Mouse (Mus musculus) midbrain, embryonic 13.5 days (tissue): ENCODE results near the gene Fopnl. TPM values are rescaled to one million over a fixed set of nuclear protein-coding genes. Genes with fewer than 3 reads are reported as not detected.

ENCODE experiments used
- ATAC-seq: fragments of 200-750 bp; cut with Nextera tagmentation; 2 replicates; pipeline ENCODE4 v1.8.0; 2017; ENCODE audit warnings: mild to moderate bottlenecking, moderate TSS enrichment, moderate library complexity
- H3K27ac ChIP-seq: fragments of 300-500 bp; sonication (generic); 2 replicates; pipeline ENCODE4 v1.5.1; 2015; ENCODE audit warnings: inconsistent platforms, mild to moderate bottlenecking, moderate library complexity
- H3K27me3 ChIP-seq: fragments of 300-500 bp; sonication (generic); 2 replicates; pipeline ENCODE4 v1.6.1; 2015; ENCODE audit warnings: mild to moderate bottlenecking, inconsistent platforms
- H3K36me3 ChIP-seq: fragments of 300-500 bp; sonication (generic); 2 replicates; pipeline ENCODE4 v1.6.1; 2015; ENCODE audit warnings: mild to moderate bottlenecking, inconsistent platforms
- H3K4me1 ChIP-seq: fragments of 300-500 bp; sonication (generic); replicated peaks from 2 replicates; pipeline ENCODE4 v1.6.1; 2015; ENCODE audit warnings: inconsistent platforms
- H3K4me2 ChIP-seq: fragments of 300-500 bp; sonication (generic); replicated peaks from 2 replicates; pipeline ENCODE4 v1.6.1; 2015; ENCODE audit warnings: moderate library complexity, mild to moderate bottlenecking, inconsistent platforms
- H3K4me3 ChIP-seq: fragments of 300-500 bp; sonication (generic); replicated peaks from 2 replicates; pipeline ENCODE4 v1.5.1; 2015; ENCODE audit warnings: mild to moderate bottlenecking, inconsistent platforms
- H3K9ac ChIP-seq: fragments of 300-500 bp; sonication (generic); replicated peaks from 2 replicates; pipeline ENCODE4 v1.6.1; 2015; ENCODE audit warnings: mild to moderate bottlenecking, inconsistent platforms
- H3K9me3 ChIP-seq: fragments of 300-500 bp; sonication (generic); 2 replicates; pipeline ENCODE4 v1.6.1; 2016; ENCODE audit warnings: mild to moderate bottlenecking, inconsistent platforms
- WGBS: fragments of 180-500 bp; shearing (Covaris S2); methylation state at CpG from one replicate; pipeline ENCODE4 v1.1.7; 2015; 5-methylcytosine and 5-hydroxymethylcytosine counted together
- polyA plus RNA-seq: library from polyadenylated mRNA; unstranded; fragments of >200 nt; fragmentation: Nextera tagmentation; extraction: Ambion mirVana; gene quantifications from 2 replicates; pipeline ENCODE4 v1.2.1, GENCODE M21; 2015

The Fopnl gene
- polyA plus RNA-seq, 1 experiment from 2014 or later, result 198 TPM

GRCm38 (mm10) chr16:14265203-14265920 is 51.8 kb downstream of the Fopnl start:
- H3K9ac ChIP-seq, result no peak overlapping the region
- 43% methylated on average over 4 of the region's 4 CpGs for WGBS
- no peaks in the 10 kb centered on the region for H3K27me3 ChIP-seq
- H3K4me3 ChIP-seq, result no peak overlapping the region
- no peaks in the 10 kb centered on the region for H3K36me3 ChIP-seq
- H3K4me2 ChIP-seq, result no peak overlapping the region
- no peaks in the 10 kb centered on the region for H3K9me3 ChIP-seq
- no peaks in the 10 kb centered on the region for H3K4me1 ChIP-seq
- no peak for ATAC-seq
- no peak overlapping the region for H3K27ac ChIP-seq

GRCm38 (mm10) chr16:14264504-14264903 is 52.7 kb downstream of the Fopnl start:
- no peak for ATAC-seq
- H3K27me3 ChIP-seq, result no peaks in the 10 kb centered on the region
- H3K27ac ChIP-seq, result no peak overlapping the region
- H3K4me1 ChIP-seq, result no peaks in the 10 kb centered on the region
- H3K4me3 ChIP-seq, result no peak overlapping the region
- H3K36me3 ChIP-seq, result no peaks in the 10 kb centered on the region
- no peak overlapping the region for H3K9ac ChIP-seq
- no peaks in the 10 kb centered on the region for H3K9me3 ChIP-seq
- WGBS, result 89% methylated on average over 2 of the region's 2 CpGs
- no peak overlapping the region for H3K4me2 ChIP-seq

GRCm38 (mm10) chr16:14263241-14263640 is 54.0 kb downstream of the Fopnl start:
- no peak overlapping the region for H3K4me3 ChIP-seq
- no peak overlapping the region for H3K27ac ChIP-seq
- H3K4me1 ChIP-seq, result no peaks in the 10 kb centered on the region
- no peak overlapping the region for H3K9ac ChIP-seq
- no peak for ATAC-seq
- H3K27me3 ChIP-seq, result no peaks in the 10 kb centered on the region
- no peak overlapping the region for H3K4me2 ChIP-seq
- no peaks in the 10 kb centered on the region for H3K9me3 ChIP-seq
- 90% methylated on average over 6 of the region's 6 CpGs for WGBS
- H3K36me3 ChIP-seq, result no peaks in the 10 kb centered on the region

GRCm38 (mm10) chr16:14262410-14262809 is 54.8 kb downstream of the Fopnl start:
- no peaks in the 10 kb centered on the region for H3K4me1 ChIP-seq
- WGBS, result 81% methylated on average over 1 of the region's 1 CpGs
- H3K4me3 ChIP-seq, result no peak overlapping the region
- H3K9ac ChIP-seq, result no peak overlapping the region
- ATAC-seq, result no peak
- no peak overlapping the region for H3K27ac ChIP-seq
- H3K4me2 ChIP-seq, result no peak overlapping the region
- no peaks in the 10 kb centered on the region for H3K27me3 ChIP-seq
- no peaks in the 10 kb centered on the region for H3K9me3 ChIP-seq
- no peaks in the 10 kb centered on the region for H3K36me3 ChIP-seq

- no peak overlapping the region for H3K4me2 ChIP-seq
- 51% methylated on average over 2 of the region's 2 CpGs for WGBS
- no peaks in the 10 kb centered on the region for H3K4me1 ChIP-seq
- no peaks in the 10 kb centered on the region for H3K9me3 ChIP-seq
- no peak for ATAC-seq
- H3K27me3 ChIP-seq, result no peaks in the 10 kb centered on the region
- no peak overlapping the region for H3K4me3 ChIP-seq
- H3K27ac ChIP-seq, result no peak overlapping the region
- H3K9ac ChIP-seq, result no peak overlapping the region
- no peaks in the 10 kb centered on the region for H3K36me3 ChIP-seq
Measured at GRCm38 (mm10) chr16:14258856-14259255, 58.3 kb downstream of the Fopnl start.

GRCm38 (mm10) chr16:14253586-14253985 is 63.6 kb downstream of the Fopnl start:
- ATAC-seq, result no peak
- H3K36me3 ChIP-seq, result no peaks in the 10 kb centered on the region
- 83% methylated on average over 3 of the region's 3 CpGs for WGBS
- no peak overlapping the region for H3K9ac ChIP-seq
- no peak overlapping the region for H3K4me3 ChIP-seq
- no peaks in the 10 kb centered on the region for H3K9me3 ChIP-seq
- H3K4me1 ChIP-seq, result no peaks in the 10 kb centered on the region
- H3K4me2 ChIP-seq, result no peak overlapping the region
- H3K27ac ChIP-seq, result no peak overlapping the region
- H3K27me3 ChIP-seq, result no peaks in the 10 kb centered on the region

GRCm38 (mm10) chr16:14252877-14253276 is 64.3 kb downstream of the Fopnl start:
- ATAC-seq, result no peak
- Histone ChIP-seq H3K27me3 (no peaks in the 10 kb centered on the region), H3K4me2 (no peak overlapping the region), H3K27ac (no peak overlapping the region), H3K4me1 (no peaks in the 10 kb centered on the region), H3K4me3 (no peak overlapping the region), H3K9me3 (no peaks in the 10 kb centered on the region), H3K36me3 (no peaks in the 10 kb centered on the region), H3K9ac (no peak overlapping the region)
- WGBS, result 85% methylated on average over 4 of the region's 4 CpGs

GRCm38 (mm10) chr16:14249913-14250312 is 67.3 kb downstream of the Fopnl start:
- H3K27me3 ChIP-seq, result no peaks in the 10 kb centered on the region
- no peaks in the 10 kb centered on the region for H3K9me3 ChIP-seq
- no peak overlapping the region for H3K27ac ChIP-seq
- no peak overlapping the region for H3K4me3 ChIP-seq
- ATAC-seq, result no peak
- no peaks in the 10 kb centered on the region for H3K36me3 ChIP-seq
- H3K9ac ChIP-seq, result no peak overlapping the region
- H3K4me1 ChIP-seq, result no peaks in the 10 kb centered on the region
- no peak overlapping the region for H3K4me2 ChIP-seq
- whole genome bisulfite sequencing, result 42% methylated on average over 1 of the region's 1 CpGs

Other genes starting within 250 kb of the Fopnl start
- gene Nde1, start 154.1 kb downstream of the Fopnl start, polyA plus RNA-seq, result 62.8 and 63.2 TPM in 2 replicates
- 18.3 and 18.9 TPM in 2 replicates for gene Marf1, start 154.1 kb downstream of the Fopnl start, polyA plus RNA-seq
- 0.39 and 0.53 TPM in 2 replicates for gene Myh11, start 26.0 kb downstream of the Fopnl start, polyA plus RNA-seq
- gene Abcc1, start 44.2 kb upstream of the Fopnl start, polyA plus RNA-seq, result 6.9 and 7.1 TPM in 2 replicates
- not detected in 2 replicates for gene A630010A05Rik, start 244.9 kb upstream of the Fopnl start, polyA plus RNA-seq